Mouse (Mus musculus): Measurements from ENCODE around the gene Slc38a3. TPM values are rescaled to one million over a fixed set of nuclear protein-coding genes. Genes with fewer than 3 reads are reported as not detected.
A peak's percentile ranks its signal among the peaks of the same experiment; 100 is the strongest.

Slc38a3 gene
- polyA plus RNA-seq, 1 experiment from 2014 or later: 43.3 TPM

GRCm38 (mm10) chr9:107624539-107624938, 44.8 kb downstream of the Slc38a3 start:
- Histone ChIP-seq H3K27me3 (no peaks in the 10 kb centered on the region), H3K4me3 (no peak overlapping the region), H3K36me3 (peaks cover 7% of the 10 kb centered on the region), H3K27ac (replicated peaks) (peak overlapping the region; percentile 89), H3K9ac (no peak overlapping the region), H3K4me1 (replicated peaks) (peaks cover 61% of the 10 kb centered on the region), H3K9me3 (no peaks in the 10 kb centered on the region), H3K4me2 (no peak overlapping the region)
- no peak for ATAC-seq (ENCODE audit: low FRiP score, low read depth)
- whole genome bisulfite sequencing: 52% methylated on average over 5 of the region's 5 CpGs

- no peak overlapping the region for H3K27ac ChIP-seq (replicated peaks)
- H3K4me3 ChIP-seq: no peak overlapping the region
- peaks cover 39% of the 10 kb centered on the region for H3K4me1 ChIP-seq (replicated peaks)
- no peak for ATAC-seq (ENCODE audit: low FRiP score, low read depth)
- H3K9me3 ChIP-seq: no peaks in the 10 kb centered on the region
- H3K36me3 ChIP-seq: peaks cover 37% of the 10 kb centered on the region
- H3K27me3 ChIP-seq: no peaks in the 10 kb centered on the region
- no peak overlapping the region for H3K4me2 ChIP-seq
- H3K9ac ChIP-seq: no peak overlapping the region
Measured at GRCm38 (mm10) chr9:107620954-107621353, 48.4 kb downstream of the Slc38a3 start.

- ATAC-seq (ENCODE audit: low FRiP score, low read depth): no peak
- no peaks in the 10 kb centered on the region for H3K27me3 ChIP-seq
- H3K36me3 ChIP-seq: peaks cover 48% of the 10 kb centered on the region
- peak overlapping the region; percentile 59 for H3K27ac ChIP-seq (replicated peaks)
- H3K9me3 ChIP-seq: no peaks in the 10 kb centered on the region
- no peak overlapping the region for H3K4me3 ChIP-seq
- WGBS: 71% methylated on average over 13 of the region's 13 CpGs
- H3K4me1 ChIP-seq (replicated peaks): peaks cover 24% of the 10 kb centered on the region
- no peak overlapping the region for H3K9ac ChIP-seq
- H3K4me2 ChIP-seq: no peak overlapping the region
Measured at GRCm38 (mm10) chr9:107619546-107619879, 49.8 kb downstream of the Slc38a3 start.

- Histone ChIP-seq H3K4me1 (replicated peaks) (peaks cover 22% of the 10 kb centered on the region), H3K9ac (no peak overlapping the region), H3K9me3 (no peaks in the 10 kb centered on the region), H3K36me3 (peaks cover 52% of the 10 kb centered on the region), H3K27me3 (no peaks in the 10 kb centered on the region), H3K27ac (replicated peaks) (peak overlapping the region; percentile 59), H3K4me2 (no peak overlapping the region), H3K4me3 (no peak overlapping the region)
- ATAC-seq (ENCODE audit: low FRiP score, low read depth): 0 out of 2 replicates have a peak, but pooled peaks have one; percentile 8
- 44% methylated on average over 13 of the region's 13 CpGs for WGBS
Measured at GRCm38 (mm10) chr9:107618778-107619545, 50.4 kb downstream of the Slc38a3 start.

- Histone ChIP-seq H3K27ac (replicated peaks) (peak overlapping the region; percentile 59), H3K9ac (no peak overlapping the region), H3K36me3 (peaks cover 54% of the 10 kb centered on the region), H3K9me3 (no peaks in the 10 kb centered on the region), H3K27me3 (no peaks in the 10 kb centered on the region), H3K4me1 (replicated peaks) (peaks cover 24% of the 10 kb centered on the region), H3K4me3 (no peak overlapping the region), H3K4me2 (no peak overlapping the region)
- 84% methylated on average over 6 of the region's 6 CpGs for WGBS
- ATAC-seq (ENCODE audit: low FRiP score, low read depth): no peak
Measured at GRCm38 (mm10) chr9:107618098-107618497, 51.2 kb downstream of the Slc38a3 start.

GRCm38 (mm10) chr9:107617461-107617860, 51.9 kb downstream of the Slc38a3 start:
- no peak overlapping the region for H3K9ac ChIP-seq
- no peak for ATAC-seq (ENCODE audit: low FRiP score, low read depth)
- H3K36me3 ChIP-seq: peaks cover 54% of the 10 kb centered on the region
- H3K4me1 ChIP-seq (replicated peaks): peaks cover 28% of the 10 kb centered on the region
- no peak overlapping the region for H3K4me3 ChIP-seq
- H3K4me2 ChIP-seq: no peak overlapping the region
- no peak overlapping the region for H3K27ac ChIP-seq (replicated peaks)
- H3K9me3 ChIP-seq: no peaks in the 10 kb centered on the region
- no peaks in the 10 kb centered on the region for H3K27me3 ChIP-seq
- 81% methylated on average over 2 of the region's 2 CpGs for WGBS

GRCm38 (mm10) chr9:107615035-107615434, 54.3 kb downstream of the Slc38a3 start:
- no peak overlapping the region for H3K4me2 ChIP-seq
- no peak overlapping the region for H3K27ac ChIP-seq (replicated peaks)
- no peak overlapping the region for H3K4me3 ChIP-seq
- no peaks in the 10 kb centered on the region for H3K9me3 ChIP-seq
- WGBS: 41% methylated on average over 4 of the region's 4 CpGs
- H3K4me1 ChIP-seq (replicated peaks): peaks cover 37% of the 10 kb centered on the region
- no peaks in the 10 kb centered on the region for H3K27me3 ChIP-seq
- no peak overlapping the region for H3K9ac ChIP-seq
- no peak for ATAC-seq (ENCODE audit: low FRiP score, low read depth)
- peaks cover 52% of the 10 kb centered on the region for H3K36me3 ChIP-seq

- peaks cover 35% of the 10 kb centered on the region for H3K36me3 ChIP-seq
- no peaks in the 10 kb centered on the region for H3K9me3 ChIP-seq
- ATAC-seq (ENCODE audit: low FRiP score, low read depth): peak; percentile 1; the same call in 1 of the 2 replicates
- H3K27ac ChIP-seq (replicated peaks): peak overlapping the region; percentile 94
- H3K27me3 ChIP-seq: no peaks in the 10 kb centered on the region
- 8% methylated on average over 12 of the region's 12 CpGs for WGBS
- H3K4me1 ChIP-seq (replicated peaks): peaks cover 21% of the 10 kb centered on the region
- 0 out of 2 replicates have a peak overlapping the region, but pooled peaks have one; percentile 29 for H3K9ac ChIP-seq
- H3K4me2 ChIP-seq: peak overlapping the region; percentile 66
- peak overlapping the region; percentile 32 for H3K4me3 ChIP-seq
Measured at GRCm38 (mm10) chr9:107612945-107613569, 56.3 kb downstream of the Slc38a3 start.

GRCm38 (mm10) chr9:107612191-107612944, 57.0 kb downstream of the Slc38a3 start:
- H3K27ac ChIP-seq (replicated peaks): peak overlapping the region; percentile 94
- 2% methylated on average over 34 of the region's 48 CpGs for WGBS
- no peaks in the 10 kb centered on the region for H3K27me3 ChIP-seq
- peak overlapping the region; percentile 54 for H3K9ac ChIP-seq
- peak overlapping the region; percentile 66 for H3K4me2 ChIP-seq
- H3K9me3 ChIP-seq: no peaks in the 10 kb centered on the region
- H3K4me3 ChIP-seq: peak overlapping the region; percentile 32
- peaks cover 27% of the 10 kb centered on the region for H3K4me1 ChIP-seq (replicated peaks)
- H3K36me3 ChIP-seq: peaks cover 28% of the 10 kb centered on the region
- ATAC-seq (ENCODE audit: low FRiP score, low read depth): peak; percentile 95

- Histone ChIP-seq H3K9me3 (no peaks in the 10 kb centered on the region), H3K4me1 (replicated peaks) (peaks cover 27% of the 10 kb centered on the region), H3K4me2 (peak overlapping the region; percentile 66), H3K27me3 (no peaks in the 10 kb centered on the region), H3K9ac (peak overlapping the region; percentile 54), H3K4me3 (peak overlapping the region; percentile 32), H3K36me3 (peaks cover 24% of the 10 kb centered on the region), H3K27ac (replicated peaks) (peak overlapping the region; percentile 94)
- WGBS: 69% methylated on average over 6 of the region's 6 CpGs
- no peak; the same call in 1 of the 2 replicates for ATAC-seq (ENCODE audit: low FRiP score, low read depth)
Measured at GRCm38 (mm10) chr9:107611456-107612190, 57.7 kb downstream of the Slc38a3 start.

- 67% methylated on average over 4 of the region's 4 CpGs for WGBS
- H3K4me1 ChIP-seq (replicated peaks): peaks cover 32% of the 10 kb centered on the region
- no peak overlapping the region for H3K27ac ChIP-seq (replicated peaks)
Measured at GRCm38 (mm10) chr9:107609433-107609830, 59.9 kb downstream of the Slc38a3 start.

More at GRCm38 (mm10) chr9:107609433-107609830, 59.9 kb downstream of the Slc38a3 start:
- ATAC-seq (ENCODE audit: low FRiP score, low read depth): no peak
- H3K36me3 ChIP-seq: peaks cover 6% of the 10 kb centered on the region; the same call in 1 of the 2 replicates
- H3K27me3 ChIP-seq: no peaks in the 10 kb centered on the region
- no peaks in the 10 kb centered on the region for H3K9me3 ChIP-seq
- no peak overlapping the region for H3K9ac ChIP-seq
- no peak overlapping the region for H3K4me2 ChIP-seq
- no peak overlapping the region for H3K4me3 ChIP-seq
